Mouse (Mus musculus) ZHBTc4 (cell line): ENCODE data around the gene Lrig2.

Experiments
- DNase-seq: peaks from one replicate; pipeline ENCODE4 v3.0.0-alpha.2; 2011; ENCODE audit warnings: low read depth, low spot score

Gene Lrig2

DNA sequence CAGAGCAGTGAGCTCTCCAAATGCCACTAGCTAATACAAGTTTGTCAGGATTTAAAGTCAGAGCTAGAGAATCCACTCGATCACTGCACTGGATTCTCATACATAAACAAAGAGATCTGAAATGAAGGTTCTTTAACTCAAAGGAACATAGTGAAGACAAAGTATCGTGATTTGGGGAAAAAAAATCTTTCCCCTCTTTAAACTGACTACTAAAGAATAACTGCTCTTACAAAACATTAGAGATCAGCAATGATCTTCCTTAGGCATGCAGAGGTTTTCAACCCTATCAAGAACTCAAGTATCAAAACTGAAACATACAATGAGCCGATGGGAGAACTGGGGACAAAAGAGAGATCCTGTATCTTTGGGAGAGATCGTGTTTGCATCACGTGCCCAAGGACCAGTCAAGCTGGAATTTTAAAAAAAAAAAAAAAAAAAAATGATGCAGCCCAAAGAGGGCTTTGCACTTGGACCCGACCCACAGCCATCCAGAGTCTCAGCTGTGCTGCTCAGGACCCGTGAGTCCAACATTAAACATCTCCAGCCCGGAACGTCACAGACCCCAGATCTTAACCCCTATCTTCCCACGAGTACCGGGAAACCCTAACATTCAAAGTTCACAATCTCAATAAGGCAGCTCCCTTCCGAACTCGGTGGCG lies 818 bp downstream of the Lrig2 start:
- no peak for DNase-seq

- DNase-seq: no peak
Observed at GRCm38 (mm10) chr3:104501648-104502047, 10.1 kb downstream of the Lrig2 start.

GRCm38 (mm10) chr3:104500881-104501280 lies 10.8 kb downstream of the Lrig2 start:
- no peak for DNase-seq

GRCm38 (mm10) chr3:104496176-104496575 lies 15.5 kb downstream of the Lrig2 start:
- peak; percentile 85 for DNase-seq

DNA sequence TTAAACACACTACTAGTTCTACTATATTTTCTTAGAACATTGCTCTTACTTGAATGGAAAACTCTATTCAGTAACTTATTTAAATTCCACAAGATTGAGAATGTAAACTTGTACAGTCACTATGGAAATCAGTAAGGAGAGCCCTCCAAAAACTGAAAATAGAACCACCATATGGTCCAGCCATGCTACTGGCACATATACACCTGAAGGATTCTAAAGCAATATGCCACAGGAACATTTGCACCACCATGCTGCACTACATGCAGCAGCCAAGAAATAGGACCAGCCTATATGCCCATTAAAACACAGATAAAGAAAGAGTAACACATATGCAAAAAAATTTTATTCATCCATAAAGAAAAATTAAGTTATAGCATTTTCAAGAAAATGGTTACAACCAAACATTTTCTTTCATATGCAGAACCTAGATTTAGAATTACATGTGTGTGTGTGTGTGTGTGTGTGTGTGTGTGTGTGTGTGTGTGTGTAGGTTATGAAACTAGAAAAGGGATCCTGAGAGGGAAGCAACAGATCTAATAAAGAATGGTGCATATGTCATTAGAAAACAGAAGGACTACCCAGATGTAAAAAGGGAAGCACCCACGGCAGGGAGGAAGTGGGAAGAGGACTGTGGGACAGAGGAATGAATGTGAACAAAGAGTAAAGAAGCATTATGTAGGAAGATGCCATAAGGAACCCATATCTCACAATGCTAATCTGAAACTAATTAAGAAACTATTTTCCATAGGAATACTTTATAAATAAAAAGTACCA lies 30.6 kb downstream of the Lrig2 start:
- no peak for DNase-seq

GRCm38 (mm10) chr3:104478056-104478455 lies 33.7 kb downstream of the Lrig2 start:
- no peak for DNase-seq

DNA sequence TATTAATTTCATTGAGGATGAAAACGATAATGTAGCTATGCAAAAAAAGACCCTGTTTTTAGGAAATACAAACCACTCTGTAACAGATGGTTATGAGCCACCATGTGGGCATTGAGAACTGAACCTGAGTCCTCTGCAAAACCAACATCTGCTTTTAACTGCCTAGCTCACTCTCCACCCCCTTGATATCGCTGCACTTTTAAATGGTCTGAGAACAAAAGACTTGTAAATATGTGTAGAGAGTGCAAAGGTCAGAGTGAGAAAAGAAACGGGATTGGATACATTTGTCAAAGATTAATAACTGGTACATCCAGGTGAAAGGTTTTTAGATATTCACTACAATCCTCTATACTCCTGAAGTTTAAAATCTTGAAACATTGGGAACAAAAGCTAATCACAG lies 42.3 kb downstream of the Lrig2 start:
- no peak for DNase-seq

GRCm38 (mm10) chr3:104461226-104461625 lies 50.5 kb downstream of the Lrig2 start:
- DNase-seq: no peak

DNA sequence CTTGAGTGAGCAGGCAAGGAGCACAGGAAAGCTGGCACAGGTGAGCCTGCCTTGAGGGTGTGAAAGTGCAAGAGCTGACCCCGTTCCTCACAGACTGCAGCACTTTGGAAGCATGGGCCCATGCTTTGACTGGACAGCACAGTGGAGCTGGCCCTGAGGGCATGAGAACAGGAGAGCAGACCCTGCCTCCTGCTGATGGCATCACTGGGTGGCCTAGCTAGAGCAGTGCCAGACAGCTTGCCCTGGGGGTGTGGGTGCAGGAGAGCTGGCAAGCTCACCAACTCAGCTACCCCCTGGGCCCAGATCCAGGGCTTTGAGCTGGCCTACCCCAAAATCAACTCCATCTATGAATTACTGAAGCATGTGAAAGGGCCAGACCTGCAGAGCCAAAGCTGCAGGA lies 53.1 kb downstream of the Lrig2 start:
- DNase-seq: no peak

DNA sequence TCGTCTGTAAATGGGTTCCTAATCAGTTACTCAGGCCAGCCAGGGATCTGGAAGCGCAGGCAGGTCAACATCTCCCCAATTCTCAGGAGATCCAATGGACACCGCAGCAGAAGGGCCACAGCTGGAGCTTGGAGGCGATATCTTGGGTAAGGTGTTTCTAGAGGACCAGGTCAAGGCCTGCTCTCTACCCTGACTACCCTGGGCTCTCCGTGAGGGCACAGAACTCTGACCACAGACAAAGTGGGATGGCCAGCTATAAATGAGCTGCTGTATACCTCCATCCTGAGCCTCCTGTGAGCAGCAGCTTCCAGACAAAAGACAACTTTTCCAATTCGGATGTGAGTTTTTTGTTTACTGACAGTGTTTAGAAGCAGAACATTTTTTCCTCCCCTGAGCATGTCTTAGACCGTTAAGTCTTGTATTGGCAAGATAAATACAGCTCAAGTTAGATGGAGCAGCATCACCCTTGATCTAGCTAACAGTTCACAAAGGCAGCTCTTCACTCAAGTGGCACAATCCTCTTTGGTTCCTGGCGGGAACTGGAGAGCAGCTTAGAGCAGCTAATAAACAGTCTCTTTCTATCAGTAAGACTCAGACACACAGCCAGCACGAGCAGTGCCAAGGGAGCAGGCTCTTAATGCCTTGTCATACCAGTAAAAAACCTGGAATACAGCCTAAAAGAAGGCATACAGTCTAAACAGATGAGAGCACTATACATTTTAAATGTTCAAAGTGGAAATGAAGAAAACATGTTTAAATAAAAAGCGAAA lies 56.0 kb downstream of the Lrig2 start:
- no peak for DNase-seq

DNA sequence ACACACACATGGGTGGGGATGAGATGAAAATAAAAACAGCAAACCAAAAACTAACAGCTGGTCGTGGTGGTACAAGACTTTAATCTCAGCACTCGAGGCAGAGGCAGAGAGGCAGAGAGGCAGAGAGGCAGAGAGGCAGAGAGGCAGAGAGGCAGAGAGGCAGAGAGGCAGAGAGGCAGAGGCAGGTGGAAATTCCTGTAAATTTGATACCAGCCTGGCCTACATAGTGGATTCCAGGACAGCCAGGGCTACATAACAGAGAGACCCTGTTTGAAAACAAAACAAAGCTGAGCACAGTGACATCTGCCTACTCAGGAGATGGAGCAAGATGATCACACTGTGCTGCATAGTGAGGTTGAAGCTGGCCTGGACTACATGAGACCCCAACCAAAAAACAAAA lies 64.5 kb downstream of the Lrig2 start:
- DNase-seq: no peak

GRCm38 (mm10) chr3:104446689-104447088 lies 65.0 kb downstream of the Lrig2 start:
- DNase-seq: no peak

- DNase-seq: no peak
Observed at GRCm38 (mm10) chr3:104445576-104445975, 66.1 kb downstream of the Lrig2 start.

DNA sequence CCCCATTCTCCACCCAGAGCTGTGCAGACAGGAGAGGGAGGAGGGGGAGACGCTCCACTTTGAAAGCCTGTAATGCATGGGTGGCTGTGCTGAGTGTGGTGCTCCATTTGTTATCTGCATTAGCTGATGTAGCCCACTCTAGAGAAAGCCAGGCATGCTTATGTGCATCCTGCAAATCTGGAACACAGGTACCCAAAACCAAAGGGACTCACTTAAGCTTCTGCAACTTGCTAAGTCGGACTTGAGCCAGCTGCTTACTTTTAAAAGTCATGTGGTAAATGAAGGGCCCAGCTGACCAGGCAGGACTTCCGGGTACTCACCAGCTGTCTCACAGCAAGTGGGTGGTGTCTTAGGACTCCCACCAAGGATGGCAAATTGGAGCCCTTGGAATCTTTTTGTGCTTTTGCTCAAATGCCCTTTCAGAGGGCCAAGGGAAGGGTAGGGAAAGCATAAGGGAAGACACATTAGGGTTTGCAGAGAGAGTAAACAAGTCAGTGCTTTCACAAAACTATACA lies 66.7 kb downstream of the Lrig2 start:
- no peak for DNase-seq

DNA sequence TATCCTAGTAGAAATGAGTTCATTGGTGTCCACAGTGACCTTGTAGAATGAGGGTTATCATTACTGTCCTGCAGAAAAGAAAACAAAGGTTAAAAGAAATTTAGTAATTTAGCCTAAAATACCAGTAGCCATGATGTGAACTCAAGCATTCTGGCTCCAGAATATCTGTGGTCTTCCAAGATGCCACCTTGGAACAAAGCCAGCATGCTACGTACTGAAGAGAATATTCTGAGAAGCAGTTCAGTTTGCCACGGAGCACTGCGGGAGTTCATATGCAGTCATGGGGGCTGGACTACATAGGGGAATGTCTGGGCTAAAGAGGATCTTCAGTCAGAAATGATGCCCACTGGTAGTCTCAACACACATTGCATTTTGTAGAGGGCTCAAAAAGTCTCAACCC lies 67.6 kb downstream of the Lrig2 start:
- no peak for DNase-seq

- no peak for DNase-seq
Observed at GRCm38 (mm10) chr3:104442357-104442756, 69.4 kb downstream of the Lrig2 start.

DNA sequence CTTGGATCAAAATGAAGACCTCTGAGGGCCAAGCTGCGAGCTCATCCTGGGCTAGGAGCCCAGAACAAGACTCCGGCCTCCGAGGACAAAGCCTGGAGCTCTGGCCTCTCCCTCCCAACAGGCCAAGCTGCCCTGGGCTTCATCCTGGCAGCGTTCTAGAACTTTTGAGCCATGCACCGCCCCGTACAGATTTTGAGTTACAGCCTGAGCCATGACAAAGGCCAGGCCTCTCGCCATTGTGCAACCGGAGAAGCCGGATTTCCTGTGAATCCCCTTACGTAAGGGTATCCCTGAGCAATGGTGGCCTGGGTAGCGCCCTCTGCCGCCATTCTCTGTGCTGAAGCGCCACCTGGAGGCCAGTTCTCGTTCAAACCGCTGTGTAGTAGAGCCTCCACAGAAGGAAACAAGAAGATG lies 69.8 kb downstream of the Lrig2 start:
- peak; percentile 95 for DNase-seq

GRCm38 (mm10) chr3:104441435-104441834 lies 70.3 kb downstream of the Lrig2 start:
- peak; percentile 35 for DNase-seq

DNA sequence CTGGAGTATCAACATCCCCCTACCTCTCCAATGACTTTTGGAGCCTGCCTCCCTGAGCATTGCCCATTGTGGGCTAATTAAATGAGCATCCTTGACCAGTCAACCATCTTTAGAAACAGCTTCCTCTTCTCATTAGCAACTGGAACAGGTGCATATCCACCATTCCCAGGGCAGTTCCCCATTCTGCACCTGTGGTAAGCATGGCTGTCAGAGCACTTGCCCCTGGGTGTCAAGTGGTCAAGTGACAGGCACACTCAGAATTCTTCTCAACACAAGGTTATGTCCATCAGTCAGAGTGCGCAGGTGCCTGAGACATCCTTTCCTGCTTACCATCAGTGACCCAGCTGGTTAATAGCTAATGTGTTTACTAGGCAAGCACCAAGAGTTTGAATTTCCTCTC lies 72.9 kb downstream of the Lrig2 start:
- DNase-seq: no peak

DNA sequence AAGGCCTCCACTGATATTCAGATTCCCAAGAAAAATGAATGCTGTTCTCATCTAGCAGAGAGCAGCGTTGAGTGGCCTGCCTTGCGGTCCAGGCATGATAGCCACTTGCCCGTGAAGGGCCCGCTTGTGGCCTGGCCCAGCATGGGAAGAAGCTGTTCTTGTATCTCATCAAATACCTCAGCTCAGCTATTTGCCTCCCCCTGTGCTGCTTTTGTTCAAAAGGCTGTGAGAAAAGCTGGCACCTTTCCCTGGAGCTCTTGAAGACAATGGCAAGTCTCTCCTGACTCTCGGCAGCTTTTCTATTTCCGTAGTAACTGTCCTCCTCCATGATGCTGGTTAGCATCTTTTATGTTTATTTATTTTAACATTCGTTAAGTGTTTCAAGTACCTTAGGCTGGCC lies 74.1 kb downstream of the Lrig2 start:
- DNase-seq: peak; percentile 39

- DNase-seq: no peak
Observed at GRCm38 (mm10) chr3:104435947-104436346, 75.8 kb downstream of the Lrig2 start.

DNA sequence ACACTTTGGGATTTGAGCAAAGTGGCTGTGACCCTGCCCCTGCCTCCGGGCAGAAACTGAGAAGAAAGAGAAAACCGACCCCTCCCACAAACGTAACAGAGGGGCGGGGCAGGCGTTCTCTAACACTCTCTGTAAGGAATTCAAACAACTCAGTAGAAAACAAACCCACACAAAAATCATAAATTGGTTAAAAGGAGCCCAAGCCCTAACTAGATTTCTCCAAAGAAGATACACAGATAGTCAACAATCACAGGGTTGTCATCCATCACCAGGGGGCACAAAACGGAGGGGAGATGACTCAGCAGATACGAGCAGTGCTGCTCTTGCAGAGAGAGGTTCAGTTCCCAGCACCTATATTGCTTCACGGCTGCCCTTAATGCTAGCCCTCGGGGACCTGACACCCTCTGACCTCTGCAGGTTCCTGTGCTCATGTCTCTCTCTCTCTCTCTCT lies 77.4 kb downstream of the Lrig2 start:
- DNase-seq: peak; percentile 87
